Mouse (Mus musculus): ENCODE data around the gene Hyls1.

- no peak for TF ChIP-seq CTCF (IDR thresholded peaks at IDR 0.05; ENCODE audit: borderline replicate concordance, control insufficient read depth, extremely low read depth, insufficient read depth, low read length, poor library complexity)
- TF ChIP-seq POLR2A (IDR thresholded peaks at IDR 0.05; ENCODE audit: control insufficient read depth, extremely low read depth, insufficient read depth, low read length, poor library complexity) = no peak
Measured at GRCm38 (mm10) chr9:35544666-35545065, 25.5 kb downstream of the Hyls1 start.
